Mouse (Mus musculus) erythroid progenitor cell, adult 5-6 weeks (primary cell): Measurements from ENCODE around the gene Stip1. TPM values are rescaled to one million over a fixed set of nuclear protein-coding genes. Genes with fewer than 3 reads are reported as not detected.
"Not testable (repeated sequence)": the region's sequence is repeated elsewhere in the genome, so short reads cannot be mapped to it uniquely, and the experiment has no call there.

ENCODE experiments used
- ATAC-seq: replicated peaks from 2 replicates; pipeline ENCODE4 v1.8.0; 2016; ENCODE audit warnings: moderate number of reproducible peaks, mild to moderate bottlenecking, moderate TSS enrichment, inconsistent platforms; ENCODE audit not compliant: poor library complexity, low FRiP score, severe bottlenecking
- total RNA-seq, 2 experiments: library from RNA; stranded (forward) in 1 of 2; stranded (reverse) in 1 of 2; fragments of 150-400 nt in 1 of 2; fragments of 186-747, 209-891 nt in 1 of 2; gene quantifications; 2 replicates each; pipeline versions ENCODE4 v1.2.3 to v1.2.4; 2015 to 2017; ENCODE audit warnings: low replicate concordance in 2 of 2

Gene Stip1
- total RNA-seq, 2 experiments from 2014 or later: 59.5 to 60.8 TPM

- peak; percentile 83 for ATAC-seq
These were observed 20.6 kb downstream of the Stip1 start, which contains the start of gene Fermt3 for GRCm38 (mm10) chr19:7019191-7019590. Gene Fermt3 (minus strand): TSS chr19:7019469.

GRCm38 (mm10) chr19:7018546-7018945 is 21.2 kb downstream of the Stip1 start:
- ATAC-seq: peak; percentile 26

- ATAC-seq: peak; percentile 84
These were observed 22.0 kb downstream of the Stip1 start for GRCm38 (mm10) chr19:7017541-7018457.

GRCm38 (mm10) chr19:7014481-7015135 is 25.2 kb downstream of the Stip1 start:
- ATAC-seq: no peak

GRCm38 (mm10) chr19:7013984-7014383 is 25.8 kb downstream of the Stip1 start:
- ATAC-seq: no peak

- no peak for ATAC-seq
These were observed 27.3 kb downstream of the Stip1 start for GRCm38 (mm10) chr19:7012426-7012825.

GRCm38 (mm10) chr19:7006892-7007593 is 32.7 kb downstream of the Stip1 start:
- no peak for ATAC-seq

- no peak for ATAC-seq
These were observed 40.3 kb downstream of the Stip1 start for GRCm38 (mm10) chr19:6999360-7000063.

- no peak for ATAC-seq
These were observed 42.0 kb downstream of the Stip1 start for GRCm38 (mm10) chr19:6997721-6998290.

- peak; percentile 75 for ATAC-seq
These were observed 43.8 kb downstream of the Stip1 start, which contains the start of the genes Nudt22 and Trpt1 for GRCm38 (mm10) chr19:6996006-6996405. Gene Nudt22 (minus strand): TSS chr19:6996117. Gene Trpt1 (plus strand): TSS chr19:6996131.

GRCm38 (mm10) chr19:6995255-6995991 is 44.3 kb downstream of the Stip1 start:
- no peak for ATAC-seq

- no peak for ATAC-seq
These were observed 45.3 kb downstream of the Stip1 start for GRCm38 (mm10) chr19:6994489-6994888.

GRCm38 (mm10) chr19:6994002-6994401 is 45.8 kb downstream of the Stip1 start:
- ATAC-seq: no peak

GRCm38 (mm10) chr19:6993011-6993770 is 46.6 kb downstream of the Stip1 start:
- 0 out of 2 replicates have a peak, but pooled peaks have one; percentile 7 for ATAC-seq

- peak; percentile 91 for ATAC-seq
These were observed 47.5 kb downstream of the Stip1 start, which contains the start of gene Dnajc4 for GRCm38 (mm10) chr19:6992011-6992858. Gene Dnajc4 (minus strand): TSS chr19:6992572.

GRCm38 (mm10) chr19:6991166-6991565 is 48.6 kb downstream of the Stip1 start:
- not testable (repeated sequence) for ATAC-seq

GRCm38 (mm10) chr19:6990712-6991111 is 49.1 kb downstream of the Stip1 start:
- no peak for ATAC-seq
